Mouse (Mus musculus): ENCODE measurements around the gene Ap1g1.

DNA sequence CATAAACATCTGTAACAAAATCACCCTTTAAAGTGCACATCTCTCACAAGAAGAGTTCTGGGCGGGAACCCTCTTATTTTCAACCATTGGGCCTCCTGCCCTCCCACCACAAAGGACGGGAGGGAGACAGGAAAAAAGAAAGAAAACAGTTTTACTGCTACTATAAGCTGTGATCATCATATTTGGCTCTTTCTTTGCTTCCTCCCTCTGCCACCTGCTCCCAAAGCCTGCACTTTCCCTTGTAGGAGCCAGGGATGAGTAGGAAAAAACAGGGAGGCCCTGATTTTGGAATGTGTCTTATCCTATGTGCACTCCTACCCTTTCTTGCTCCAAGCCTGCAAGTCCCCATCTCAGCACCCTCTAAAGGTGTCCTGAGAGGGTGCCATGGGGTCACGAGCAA, 47.3 kb upstream of the Ap1g1 start:
- TF ChIP-seq CTCF (IDR thresholded peaks at IDR 0.05; ENCODE audit: extremely low read depth, insufficient read depth, low read length) (no peak), POLR2A (IDR thresholded peaks at IDR 0.05; ENCODE audit: extremely low read depth, insufficient read depth, low read length) (no peak)
